In the genomic region with DNA sequence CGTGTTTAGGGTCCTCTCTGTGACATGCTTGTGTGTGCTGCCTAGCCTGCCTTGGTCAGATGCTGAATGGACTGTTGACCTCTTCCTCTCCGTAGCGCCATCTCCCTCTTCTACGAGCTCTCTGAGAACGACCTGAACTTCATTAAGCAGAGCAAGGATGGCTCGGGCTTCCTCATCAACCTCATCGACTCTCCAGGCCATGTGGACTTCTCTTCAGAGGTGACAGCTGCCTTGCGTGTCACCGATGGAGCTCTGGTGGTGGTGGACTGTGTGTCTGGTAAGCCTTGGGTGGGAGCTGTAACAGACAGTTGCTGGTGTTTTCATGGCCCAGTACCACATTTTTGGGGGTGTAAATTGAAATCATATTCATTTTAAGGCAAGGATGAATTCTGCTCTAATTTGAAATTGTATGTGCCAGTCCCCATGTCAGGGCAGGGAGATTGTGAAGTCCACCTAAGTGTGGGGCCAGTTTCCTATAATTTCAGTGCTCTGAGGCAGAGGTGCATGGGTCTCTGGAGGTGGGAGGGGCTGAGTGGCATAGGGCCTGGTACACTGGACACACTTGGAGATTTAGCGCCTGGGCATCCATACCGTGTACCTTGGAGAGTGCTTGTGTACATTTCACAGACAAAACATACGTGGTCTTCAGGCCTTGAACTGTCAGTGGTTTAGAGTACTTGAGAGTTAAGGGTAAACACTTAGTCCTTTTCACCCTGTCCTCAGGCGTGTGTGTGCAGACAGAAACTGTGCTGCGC, we compare ENCODE assay signal across 8 mouse cellular contexts. TPM values are rescaled to one million over a fixed set of nuclear protein-coding genes. Genes with fewer than 3 reads are reported as not detected.
A peak's percentile ranks its signal among the peaks of the same experiment; 100 is the strongest.
DNase-seq lines count a peak whose midpoint lies in the region; ATAC-seq and TF ChIP-seq lines count a peak whose summit lies in the region.

No protein-coding gene starts in this region.

- intact Hi-C loops in left cerebral cortex, postnatal 10 days (cut with DNase I): no loop called here

- no peaks in the 10 kb centered on the region for H3K9me3 ChIP-seq in kidney, postnatal 0 days (replicated peaks; ENCODE audit: low read length)
- H3K9me3 ChIP-seq in embryonic facial prominence, embryonic 10.5 days: no peaks in the 10 kb centered on the region
- no peaks in the 10 kb centered on the region for H3K9me3 ChIP-seq in hindbrain, embryonic 11.5 days (ENCODE audit: control insufficient read depth, low read length)
- H3K9me3 ChIP-seq in midbrain, embryonic 14.5 days (ENCODE audit: control insufficient read depth, low read length): no peaks in the 10 kb centered on the region

- H3K4me3 ChIP-seq in kidney, postnatal 0 days (replicated peaks; ENCODE audit: low read depth, low read length): peak overlapping the region; percentile 92
- H3K4me3 ChIP-seq in embryonic facial prominence, embryonic 10.5 days: peak overlapping the region; percentile 76
- H3K4me3 ChIP-seq in hindbrain, embryonic 11.5 days (ENCODE audit: low read depth, low read length): peak overlapping the region; percentile 84
- H3K4me3 ChIP-seq in midbrain, embryonic 14.5 days (replicated peaks; ENCODE audit: low read depth, low read length): peak overlapping the region; percentile 95

- peak overlapping the region; percentile 98 for H3K9ac ChIP-seq in kidney, postnatal 0 days (ENCODE audit: low read depth, low read length)
- H3K9ac ChIP-seq in hindbrain, embryonic 11.5 days (ENCODE audit: low read depth, low read length): peak overlapping the region; percentile 93
- H3K9ac ChIP-seq in midbrain, embryonic 14.5 days (replicated peaks; ENCODE audit: low read length): peak overlapping the region; percentile 96

- no peak for TF ChIP-seq CTCF in kidney, postnatal 0 days (IDR thresholded peaks at IDR 0.05; ENCODE audit: low read depth)

- DNase-seq in kidney, postnatal 0 days (ENCODE audit: low spot score): no peak
- no peak for DNase-seq in kidney, postnatal 25 days
- no peak for DNase-seq in embryonic facial prominence, embryonic 10.5 days (ENCODE audit: low spot score)
- no peak for DNase-seq in hindbrain, embryonic 11.5 days (ENCODE audit: low spot score)
- DNase-seq in midbrain, embryonic 14.5 days: no peak
- DNase-seq in adrenal gland, postnatal 36 days: no peak
- no peak for DNase-seq in ovary, adult 18-20 months (ENCODE audit: low spot score)
- DNase-seq in left cerebral cortex, postnatal 10 days (ENCODE audit: extremely low spot score in 1 of 2, low spot score in 2 of 2): no peak

- peaks cover 8% of the 10 kb centered on the region; the same call in 1 of the 2 replicates for H3K4me1 ChIP-seq in kidney, postnatal 0 days (replicated peaks; ENCODE audit: insufficient read depth, low read length)
- peaks cover 76% of the 10 kb centered on the region for H3K4me1 ChIP-seq in embryonic facial prominence, embryonic 10.5 days
- peaks cover 14% of the 10 kb centered on the region for H3K4me1 ChIP-seq in hindbrain, embryonic 11.5 days (replicated peaks; ENCODE audit: control insufficient read depth, insufficient read depth, low read length)
- H3K4me1 ChIP-seq in midbrain, embryonic 14.5 days (ENCODE audit: control insufficient read depth, insufficient read depth, low read length): peaks cover 30% of the 10 kb centered on the region

- peaks cover 46% of the 10 kb centered on the region for H3K36me3 ChIP-seq in kidney, postnatal 0 days (ENCODE audit: insufficient read depth, low read length)
- H3K36me3 ChIP-seq in embryonic facial prominence, embryonic 10.5 days (replicated peaks): peaks cover 57% of the 10 kb centered on the region
- peaks cover 40% of the 10 kb centered on the region for H3K36me3 ChIP-seq in hindbrain, embryonic 11.5 days (ENCODE audit: control insufficient read depth, insufficient read depth, low read length)
- H3K36me3 ChIP-seq in midbrain, embryonic 14.5 days (ENCODE audit: control insufficient read depth, insufficient read depth, low read length): peaks cover 52% of the 10 kb centered on the region

- 51% methylated on average over 14 of the region's 14 CpGs for WGBS in kidney, postnatal 0 days
- 74% methylated on average over 14 of the region's 14 CpGs for WGBS in embryonic facial prominence, embryonic 10.5 days
- 74% methylated on average over 14 of the region's 14 CpGs for WGBS in hindbrain, embryonic 11.5 days
- 74% methylated on average over 14 of the region's 14 CpGs for WGBS in midbrain, embryonic 14.5 days

- no peak for ATAC-seq in kidney, postnatal 0 days (replicated peaks; ENCODE audit: low FRiP score, low read depth)
- ATAC-seq in hindbrain, embryonic 11.5 days (ENCODE audit: low FRiP score): no peak
- no peak for ATAC-seq in midbrain, embryonic 14.5 days (ENCODE audit: low FRiP score, low TSS enrichment)

- peak overlapping the region; percentile 86 for H3K4me2 ChIP-seq in kidney, postnatal 0 days (ENCODE audit: low read length)
- H3K4me2 ChIP-seq in hindbrain, embryonic 11.5 days (replicated peaks; ENCODE audit: low read depth, low read length): peak overlapping the region; percentile 92
- peak overlapping the region; percentile 94 for H3K4me2 ChIP-seq in midbrain, embryonic 14.5 days (ENCODE audit: low read length)

- H3K27ac ChIP-seq in kidney, postnatal 0 days: no peak overlapping the region
- H3K27ac ChIP-seq in embryonic facial prominence, embryonic 10.5 days (replicated peaks): peak overlapping the region; percentile 98
- peak overlapping the region; percentile 36; the same call in 1 of the 2 replicates for H3K27ac ChIP-seq in hindbrain, embryonic 11.5 days (ENCODE audit: low read depth, low read length)
- no peak overlapping the region for H3K27ac ChIP-seq in midbrain, embryonic 14.5 days (replicated peaks; ENCODE audit: low read depth, low read length)

- H3K27me3 ChIP-seq in kidney, postnatal 0 days (ENCODE audit: insufficient read depth, low read length): no peaks in the 10 kb centered on the region
- no peaks in the 10 kb centered on the region for H3K27me3 ChIP-seq in embryonic facial prominence, embryonic 10.5 days (replicated peaks; ENCODE audit: low read depth, poor library complexity, severe bottlenecking)
- no peaks in the 10 kb centered on the region for H3K27me3 ChIP-seq in hindbrain, embryonic 11.5 days (ENCODE audit: control insufficient read depth, insufficient read depth, low read length)
- H3K27me3 ChIP-seq in midbrain, embryonic 14.5 days (ENCODE audit: control insufficient read depth, insufficient read depth, low read length): no peaks in the 10 kb centered on the region

RNA-seq across cellular contexts. Expression of a gene that starts 1.7 kb away (rescaled TPM):
- 560 and 590 TPM in 2 replicates for polyA plus RNA-seq in kidney, postnatal 0 days (2015; fragmentation: Nextera tagmentation; extraction: Ambion mirVana)
- 564 and 572 TPM in 2 replicates for polyA plus RNA-seq in embryonic facial prominence, embryonic 10.5 days (2016; fragmentation: Nextera tagmentation; extraction: Ambion mirVana)
- polyA plus RNA-seq in hindbrain, embryonic 11.5 days (2014; fragmentation: Nextera tagmentation; extraction: Ambion mirVana): 380 and 413 TPM in 2 replicates
- polyA plus RNA-seq in midbrain, embryonic 14.5 days (2014; fragmentation: Nextera tagmentation; extraction: Ambion mirVana): 479 and 528 TPM in 2 replicates
- total RNA-seq in adrenal gland, postnatal 36 days (2021): 1,000 to 10,000 TPM; 1,540 to 1,602 TPM
- total RNA-seq in left cerebral cortex, postnatal 10 days (2021): 1,000 to 10,000 TPM; 1,077 to 1,083 TPM

RNA-seq across cellular contexts. Expression of a gene that starts 4.7 kb away (rescaled TPM):
- 42.8 and 43.3 TPM in 2 replicates for polyA plus RNA-seq in kidney, postnatal 0 days (2015; fragmentation: Nextera tagmentation; extraction: Ambion mirVana)
- 51.5 and 53.2 TPM in 2 replicates for polyA plus RNA-seq in embryonic facial prominence, embryonic 10.5 days (2016; fragmentation: Nextera tagmentation; extraction: Ambion mirVana)
- polyA plus RNA-seq in hindbrain, embryonic 11.5 days (2014; fragmentation: Nextera tagmentation; extraction: Ambion mirVana): 49.9 and 53.3 TPM in 2 replicates
- polyA plus RNA-seq in midbrain, embryonic 14.5 days (2014; fragmentation: Nextera tagmentation; extraction: Ambion mirVana): 63.3 and 66.9 TPM in 2 replicates
- 10 to 100 TPM; 77.1 to 78.2 TPM for total RNA-seq in adrenal gland, postnatal 36 days (2021)
- 10 to 100 TPM; 64.1 to 72.7 TPM for total RNA-seq in left cerebral cortex, postnatal 10 days (2021)

RNA-seq across cellular contexts. Expression of a gene that starts 5.5 kb away (rescaled TPM):
- polyA plus RNA-seq in kidney, postnatal 0 days (2015; fragmentation: Nextera tagmentation; extraction: Ambion mirVana): not detected in 2 replicates
- polyA plus RNA-seq in embryonic facial prominence, embryonic 10.5 days (2016; fragmentation: Nextera tagmentation; extraction: Ambion mirVana): not detected in 2 replicates
- polyA plus RNA-seq in hindbrain, embryonic 11.5 days (2014; fragmentation: Nextera tagmentation; extraction: Ambion mirVana): not detected in 2 replicates
- polyA plus RNA-seq in midbrain, embryonic 14.5 days (2014; fragmentation: Nextera tagmentation; extraction: Ambion mirVana): 0.23 TPM in 1 of 2 replicates, not detected in the other
- total RNA-seq in adrenal gland, postnatal 36 days (2021): not detected
- total RNA-seq in left cerebral cortex, postnatal 10 days (2021): not detected

RNA-seq across cellular contexts. Expression of a gene that starts 10.4 kb away (rescaled TPM):
- polyA plus RNA-seq in kidney, postnatal 0 days (2015; fragmentation: Nextera tagmentation; extraction: Ambion mirVana): 28.4 and 32.0 TPM in 2 replicates
- polyA plus RNA-seq in embryonic facial prominence, embryonic 10.5 days (2016; fragmentation: Nextera tagmentation; extraction: Ambion mirVana): 62.2 and 66.3 TPM in 2 replicates
- polyA plus RNA-seq in hindbrain, embryonic 11.5 days (2014; fragmentation: Nextera tagmentation; extraction: Ambion mirVana): 52.7 and 54.1 TPM in 2 replicates
- 49.2 and 55.7 TPM in 2 replicates for polyA plus RNA-seq in midbrain, embryonic 14.5 days (2014; fragmentation: Nextera tagmentation; extraction: Ambion mirVana)
- total RNA-seq in adrenal gland, postnatal 36 days (2021): 10 to 100 TPM; 26.7 to 28.2 TPM
- total RNA-seq in left cerebral cortex, postnatal 10 days (2021): 10 to 100 TPM; 24.3 to 25.8 TPM

RNA-seq across cellular contexts. Expression of a gene that starts 23.7 kb away (rescaled TPM):
- polyA plus RNA-seq in kidney, postnatal 0 days (2015; fragmentation: Nextera tagmentation; extraction: Ambion mirVana): not detected in 2 replicates
- polyA plus RNA-seq in embryonic facial prominence, embryonic 10.5 days (2016; fragmentation: Nextera tagmentation; extraction: Ambion mirVana): not detected in 2 replicates
- 0.08 TPM in 1 of 2 replicates, not detected in the other for polyA plus RNA-seq in hindbrain, embryonic 11.5 days (2014; fragmentation: Nextera tagmentation; extraction: Ambion mirVana)
- not detected in 2 replicates for polyA plus RNA-seq in midbrain, embryonic 14.5 days (2014; fragmentation: Nextera tagmentation; extraction: Ambion mirVana)
- not detected for total RNA-seq in adrenal gland, postnatal 36 days (2021)
- total RNA-seq in left cerebral cortex, postnatal 10 days (2021): not detected

Comparison
In these comparisons a context has a peak if more than half of its experiments do, and no peak if none do; other contexts are left out.
1. H3K27ac ChIP-seq: peak in embryonic facial prominence, embryonic 10.5 days (single experiment) and hindbrain, embryonic 11.5 days (single experiment); none in kidney, postnatal 0 days (single experiment) and midbrain, embryonic 14.5 days (single experiment).
2. Peak in every context shown above with its lines, with median percentiles within 50 percentile points of each other: H3K4me2 ChIP-seq, H3K4me3 ChIP-seq and H3K9ac ChIP-seq.